Mouse (Mus musculus) cerebellum, adult 2 months (tissue): ENCODE measurements around the gene Brms1l.

Experiments
- CTCF ChIP-seq: fragments of 200-500 bp; IDR thresholded peaks from 2 replicates; pipeline ENCODE4 v1.5.1; 2011; ENCODE audit warnings: low read depth, mild to moderate bottlenecking, control low read depth, low read length, moderate library complexity, borderline replicate concordance; ENCODE audit not compliant: insufficient read depth
- POLR2A ChIP-seq: fragments of 200-500 bp; IDR thresholded peaks from 2 replicates; pipeline ENCODE4 v1.6.1; 2011; ENCODE audit warnings: low read length, control low read depth, borderline replicate concordance; ENCODE audit not compliant: insufficient read depth

DNA sequence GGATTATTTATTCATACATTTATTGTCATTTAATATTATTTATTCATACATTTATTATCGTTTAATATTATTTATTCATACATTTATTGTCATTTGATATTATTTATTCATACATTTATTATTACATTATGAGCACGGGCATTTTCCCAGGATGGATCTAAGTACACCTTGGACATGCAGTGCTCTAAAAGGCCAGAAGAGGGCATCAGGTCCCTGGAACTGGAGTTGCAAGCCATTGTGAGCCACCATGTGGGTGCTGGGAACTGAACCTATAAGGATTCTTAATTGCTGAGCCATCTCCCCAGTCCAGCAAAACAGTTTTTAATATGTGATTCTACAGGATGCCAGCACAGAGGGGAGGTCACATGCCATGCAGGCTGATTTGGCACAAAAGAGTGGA lies 10.6 kb upstream of the Brms1l start:
- TF ChIP-seq CTCF (no peak), POLR2A (no peak)
